Mouse (Mus musculus): Measurements from ENCODE around the gene Hoxd10.

DNA sequence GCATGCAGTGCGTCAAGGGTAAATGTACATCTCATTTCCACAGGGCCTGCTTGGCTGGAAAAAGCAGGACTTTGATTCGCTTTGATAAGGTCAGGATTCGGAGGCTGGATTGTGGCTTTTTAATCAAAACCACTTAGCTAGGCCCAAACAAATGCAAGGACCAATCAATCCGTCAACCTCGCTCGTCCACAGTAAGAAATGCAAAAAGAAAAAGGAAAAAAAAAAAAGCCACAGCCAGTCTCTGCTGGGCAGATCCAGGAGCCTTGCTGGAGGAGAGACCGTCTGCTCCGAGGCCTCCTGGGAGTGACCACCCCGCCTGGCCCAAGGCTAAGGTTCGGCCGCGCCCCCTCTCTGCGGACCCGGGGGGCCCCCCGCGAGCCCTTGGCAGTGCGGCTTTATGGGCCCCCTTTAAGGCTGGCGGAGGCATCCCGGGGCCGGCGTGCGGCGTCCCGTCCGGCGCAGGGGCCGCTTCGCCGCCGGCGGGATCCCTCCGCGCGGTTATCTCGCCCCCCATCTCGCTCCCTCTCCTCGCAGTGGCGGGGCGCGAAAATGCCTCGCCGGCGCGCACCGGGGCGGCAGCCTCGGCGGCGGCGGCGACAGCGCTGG, 12.8 kb downstream of the Hoxd10 start, which contains the start of gene Hoxd8:
- TF ChIP-seq POLR2A (IDR thresholded peaks at IDR 0.05; ENCODE audit: borderline replicate concordance, insufficient read depth, low read length), result no peak
- no peak for TF ChIP-seq CTCF (IDR thresholded peaks at IDR 0.05; ENCODE audit: borderline replicate concordance, insufficient read depth, low read depth, low read length)

Data from cerebellum, adult 2 months (tissue).